Mouse (Mus musculus): ENCODE measurements around the gene Olfr968. TPM values are rescaled to one million over a fixed set of nuclear protein-coding genes. Genes with fewer than 3 reads are reported as not detected.

Gene Olfr968
- not detected for total RNA-seq (2021)

GRCm38 (mm10) chr9:39783153-39783552 lies at the start of gene Olfr968:
Gene Olfr968 (minus strand): TSS chr9:39783253.
- intact Hi-C loops (cut with DNase I) = no loop called here
- no peak for DNase-seq

GRCm38 (mm10) chr9:39808560-39808959 lies 25.5 kb upstream of the Olfr968 start, which contains the start of gene Olfr970:
Gene Olfr970 (plus strand): TSS chr9:39808860.
- intact Hi-C loops (cut with DNase I) = no loop called here
- DNase-seq = no peak

DNA sequence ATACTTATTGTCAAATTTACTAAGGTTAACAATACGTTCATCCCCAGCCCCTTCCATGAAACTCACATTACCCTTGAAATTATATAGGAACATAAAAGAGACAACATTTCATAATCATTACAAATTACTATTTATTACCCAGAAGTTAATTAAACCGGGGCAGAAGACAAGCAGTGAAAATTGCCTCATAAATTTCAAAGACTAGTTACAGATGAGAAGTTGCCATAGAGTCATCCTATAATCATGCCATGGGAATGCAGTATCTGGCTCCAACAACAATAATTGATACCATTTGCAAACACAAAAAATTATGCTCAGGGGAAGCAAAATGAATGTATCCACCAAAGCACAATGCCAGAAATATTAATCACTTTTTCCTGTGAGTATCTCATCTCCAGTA lies 7.5 kb upstream of the Olfr968 start, which contains the start of gene Olfr969:
Gene Olfr969, plus strand, starts transcription at position 388 of the 400 bp plus-strand sequence.
- intact Hi-C loops (cut with DNase I) = no loop called here
- DNase-seq = no peak

DNA sequence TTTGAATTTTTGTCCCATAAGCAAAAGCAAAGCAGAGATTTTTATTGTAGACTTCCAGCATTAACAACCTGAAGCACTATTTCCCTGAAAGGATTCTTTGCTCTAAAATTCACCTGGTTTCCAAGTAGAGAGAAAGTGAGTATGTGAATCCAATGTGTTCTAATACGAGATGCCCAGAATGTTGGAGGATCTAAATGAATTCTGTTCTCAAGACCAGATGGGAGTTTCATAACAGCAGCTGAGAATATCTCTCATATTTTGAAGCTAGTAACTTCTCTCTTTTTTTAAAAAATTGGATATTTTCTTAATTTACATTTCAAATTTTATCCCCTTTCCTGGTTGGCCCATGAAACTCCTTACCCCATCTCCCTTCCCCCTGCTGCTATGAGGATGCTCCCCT lies 36.6 kb downstream of the Olfr968 start:
- no peak for DNase-seq
- intact Hi-C loops (cut with DNase I) = no loop called here

DNA sequence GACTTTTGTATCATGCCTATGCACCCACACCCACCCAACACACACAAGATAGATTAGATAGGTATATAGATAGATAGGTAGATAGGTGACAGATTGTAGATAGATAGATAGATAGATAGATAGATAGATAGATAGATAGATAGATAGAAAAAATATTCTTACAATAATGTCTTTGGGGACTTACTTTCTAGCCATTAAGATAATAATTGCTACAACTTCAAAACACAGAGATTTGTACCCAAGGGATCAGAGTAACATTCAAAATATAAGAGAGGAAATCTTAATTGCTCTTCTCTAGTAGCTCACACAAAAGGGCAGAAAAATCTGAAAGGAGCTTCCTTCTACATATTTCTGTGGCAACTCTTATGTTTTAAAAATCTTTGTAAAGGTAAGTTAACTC lies 37.1 kb downstream of the Olfr968 start, which contains the start of gene Olfr967:
Gene Olfr967, plus strand, starts transcription at position 301 of the 400 bp plus-strand sequence.
- no peak for DNase-seq
- intact Hi-C loops (cut with DNase I) = no loop called here

DNA sequence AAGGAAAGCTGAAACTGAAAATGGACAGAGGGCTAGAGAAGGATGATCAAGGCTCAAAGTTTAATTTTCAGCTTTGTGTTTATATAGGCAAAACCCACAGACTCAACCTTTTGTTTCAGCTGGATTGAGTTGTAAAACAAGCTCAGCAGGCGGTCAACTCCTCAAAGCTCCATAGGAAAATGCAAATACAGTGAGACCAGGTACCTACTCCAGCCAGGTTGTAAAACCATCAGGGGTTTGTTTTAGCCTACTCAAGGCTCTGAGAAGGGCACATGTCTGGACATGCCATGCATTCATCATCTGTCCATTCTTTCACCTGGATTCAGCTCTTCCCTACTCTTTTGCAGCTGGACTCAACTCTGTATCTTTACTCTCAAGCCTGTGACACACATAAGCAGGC lies 42.3 kb downstream of the Olfr968 start:
- intact Hi-C loops (cut with DNase I) = no loop called here
- DNase-seq = no peak

DNA sequence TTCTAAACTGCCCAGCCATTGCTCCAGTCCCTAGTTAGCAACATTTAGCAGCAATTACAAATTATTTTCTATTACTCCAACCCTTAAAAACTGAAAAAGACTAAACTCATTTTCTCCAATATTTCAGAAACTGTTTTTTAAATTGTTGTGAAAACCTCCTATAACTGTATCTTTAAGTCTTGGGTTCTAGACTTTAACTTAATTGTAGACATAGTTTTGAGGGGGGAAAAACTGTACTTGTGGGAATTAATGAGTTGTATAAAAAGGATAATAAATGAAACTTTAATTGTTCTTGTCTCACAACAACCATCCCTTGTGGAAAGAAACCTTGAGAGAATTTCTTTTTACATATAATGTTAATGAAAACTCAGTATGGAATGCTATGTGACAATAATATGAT lies 52.4 kb downstream of the Olfr968 start, which contains the start of gene Olfr150:
Gene Olfr150, plus strand, starts transcription at position 301 of the 400 bp plus-strand sequence.
- DNase-seq = no peak
- intact Hi-C loops (cut with DNase I) = no loop called here

Other genes with a start within 250 kb of the Olfr968 start
- under 1 TPM in 1 of 2 experiments, not detected in 1; 0.12 TPM for gene Olfr958, start 229.2 kb downstream of the Olfr968 start, total RNA-seq (2021)
- gene Olfr959, start 207.7 kb downstream of the Olfr968 start, total RNA-seq (2021) = not detected
- gene AW551984, start 178.8 kb downstream of the Olfr968 start, total RNA-seq (2021) = 10 to 100 TPM; 21.2 to 46.8 TPM
- gene Olfr148, start 172.6 kb downstream of the Olfr968 start, total RNA-seq (2021) = not detected
- gene Olfr960, start 161.9 kb downstream of the Olfr968 start, total RNA-seq (2021) = not detected
- not detected for gene Olfr961, start 138.2 kb downstream of the Olfr968 start, total RNA-seq (2021)
- not detected for gene Olfr963, start 116.0 kb downstream of the Olfr968 start, total RNA-seq (2021)
- gene Olfr149, start 76.1 kb downstream of the Olfr968 start, total RNA-seq (2021) = not detected
- not detected for gene Olfr965, start 71.9 kb downstream of the Olfr968 start, total RNA-seq (2021)
- not detected for gene Olfr150, start 52.3 kb downstream of the Olfr968 start, total RNA-seq (2021)
- not detected for gene Olfr967, start 37.0 kb downstream of the Olfr968 start, total RNA-seq (2021)
- not detected for gene Olfr969, start 7.7 kb upstream of the Olfr968 start, total RNA-seq (2021)
- gene Olfr970, start 25.6 kb upstream of the Olfr968 start, total RNA-seq (2021) = not detected
- not detected for gene Olfr971, start 53.6 kb upstream of the Olfr968 start, total RNA-seq (2021)
- not detected for gene Olfr972, start 83.2 kb upstream of the Olfr968 start, total RNA-seq (2021)
- gene Olfr229, start 124.1 kb upstream of the Olfr968 start, total RNA-seq (2021) = not detected
- not detected for gene Olfr974, start 154.2 kb upstream of the Olfr968 start, total RNA-seq (2021)
- gene Olfr975, start 168.8 kb upstream of the Olfr968 start, total RNA-seq (2021) = under 1 TPM in 1 of 2 experiments, not detected in 1; 0.12 TPM
- gene Olfr976, start 177.9 kb upstream of the Olfr968 start, total RNA-seq (2021) = not detected
- gene Olfr978, start 208.9 kb upstream of the Olfr968 start, total RNA-seq (2021) = not detected
- gene Olfr979, start 220.2 kb upstream of the Olfr968 start, total RNA-seq (2021) = not detected
- gene Olfr980, start 226.3 kb upstream of the Olfr968 start, total RNA-seq (2021) = not detected
- gene Olfr981, start 238.2 kb upstream of the Olfr968 start, total RNA-seq (2021) = not detected